Mouse (Mus musculus): ENCODE data around the gene Mab21l2. TPM values are rescaled to one million over a fixed set of nuclear protein-coding genes. Genes with fewer than 3 reads are reported as not detected.

Mab21l2 gene
- total and polyA plus RNA-seq, 3 experiments: 0.08 TPM; not detected in 2

- Histone ChIP-seq H3K9me3 (replicated peaks; ENCODE audit: low read length) (no peaks in the 10 kb centered on the region), H3K4me3 (replicated peaks in 1 of 3; ENCODE audit: low read depth in 2 of 3, low read length in 2 of 3, poor library complexity in 1 of 3) (no peak overlapping the region), H3K36me3 (replicated peaks in 1 of 2; ENCODE audit: control insufficient read depth in 1 of 2, insufficient read depth in 1 of 2, low read length in 1 of 2) (no peaks in the 10 kb centered on the region), H3K4me1 (ENCODE audit: control insufficient read depth in 1 of 2, insufficient read depth in 2 of 2) (peaks cover 0 to 14% of the 10 kb centered on the region in 2 experiments; a peak in 3 of 4 replicates), H3K79me2 (replicated peaks; ENCODE audit: control insufficient read depth, extremely low read depth, insufficient read depth, poor library complexity, severe bottlenecking) (no peaks in the 10 kb centered on the region), H3K9ac (ENCODE audit: insufficient read depth, low read depth) (no peak overlapping the region), H3K4me2 (ENCODE audit: insufficient read depth, low read depth, poor library complexity, severe bottlenecking) (no peak overlapping the region), H3K27ac (ENCODE audit: insufficient read depth, low read depth) (no peak overlapping the region), H3K27me3 (replicated peaks) (no peaks in the 10 kb centered on the region)
- in situ Hi-C loops (cut with MboI; ENCODE audit: low pct_ligation_motif_present, low pct_unique_long_range_greater_than_20kb, low sequenced_read_pairs) (no loop called here), dilution Hi-C loops (cut with MboI; ENCODE audit: extremely low pct_ligation_motif_present, extremely low pct_unique_long_range_greater_than_20kb, low sequenced_read_pairs) (no loop called here)
- TF ChIP-seq E2F4 (IDR thresholded peaks at IDR 0.05; ENCODE audit: insufficient replicate concordance, low read depth, low read length) (no peak), USF2 (conservative IDR thresholded peaks at IDR 0.05; ENCODE audit: low read depth, low read length) (no peak), NELFE (IDR thresholded peaks at IDR 0.05; ENCODE audit: low read depth, low read length) (no peak), EP300 (IDR thresholded peaks at IDR 0.05; ENCODE audit: low read length) (no peak), BHLHE40 (IDR thresholded peaks at IDR 0.05; ENCODE audit: low read depth, low read length) (no peak), MXI1 (IDR thresholded peaks at IDR 0.05; ENCODE audit: low read depth, low read length) (no peak), RCOR1 (conservative IDR thresholded peaks at IDR 0.05; ENCODE audit: low read depth, low read length) (no peak), MAFK (IDR thresholded peaks at IDR 0.05; ENCODE audit: insufficient replicate concordance, low read length) (no peak), KAT2A (IDR thresholded peaks at IDR 0.05; ENCODE audit: insufficient replicate concordance, low read length) (no peak), PAX5 (IDR thresholded peaks at IDR 0.05; ENCODE audit: low read length) (no peak), HCFC1 (IDR thresholded peaks at IDR 0.05; ENCODE audit: low read depth, low read length) (no peak), SMC3 (IDR thresholded peaks at IDR 0.05; ENCODE audit: low read depth, low read length) (no peak), MAZ (IDR thresholded peaks at IDR 0.05; ENCODE audit: low read depth, low read length) (no peak)
- DNase-seq (ENCODE audit: extremely low read depth): no peak
Measured at GRCm38 (mm10) chr3:86541074-86541614, 7.3 kb downstream of the Mab21l2 start.

DNA sequence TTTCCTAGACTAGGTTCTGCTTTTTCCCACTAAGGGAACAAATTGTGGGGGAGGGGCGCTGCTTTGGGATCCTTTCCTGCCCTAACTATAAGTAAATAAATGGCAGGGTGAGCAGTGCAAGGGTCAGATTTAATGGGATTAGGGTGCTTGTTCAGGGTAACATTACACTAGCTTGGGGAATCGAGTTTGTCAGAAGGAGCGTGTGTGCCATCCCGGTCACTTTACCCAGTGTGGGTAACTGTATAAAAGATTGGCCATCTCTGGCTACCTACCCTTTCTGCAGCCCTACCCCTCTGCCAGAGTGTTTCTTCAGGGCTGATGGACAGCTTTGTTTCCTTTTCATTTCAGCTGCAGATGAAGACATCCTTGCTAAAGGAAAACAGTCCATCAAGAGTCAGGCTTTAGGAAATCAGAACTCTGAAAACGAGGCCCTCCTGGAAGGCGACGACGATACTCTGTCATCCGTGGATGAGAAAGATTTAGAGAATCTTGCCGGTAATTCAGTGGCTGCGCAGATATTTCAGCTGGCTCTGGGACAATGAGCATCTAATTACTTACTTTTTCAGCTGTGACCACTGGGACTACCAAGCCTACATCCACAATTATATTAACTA lies 8.8 kb downstream of the Mab21l2 start:
- Histone ChIP-seq H3K27ac (ENCODE audit: insufficient read depth, low read depth) (no peak overlapping the region), H3K9ac (ENCODE audit: insufficient read depth, low read depth) (no peak overlapping the region), H3K9me3 (replicated peaks; ENCODE audit: low read length) (no peaks in the 10 kb centered on the region), H3K4me1 (ENCODE audit: control insufficient read depth in 1 of 2, insufficient read depth in 2 of 2) (peaks cover 0 to 14% of the 10 kb centered on the region in 2 experiments; a peak in 3 of 4 replicates), H3K36me3 (replicated peaks in 1 of 2; ENCODE audit: control insufficient read depth in 1 of 2, insufficient read depth in 1 of 2, low read length in 1 of 2) (no peaks in the 10 kb centered on the region), H3K79me2 (replicated peaks; ENCODE audit: control insufficient read depth, extremely low read depth, insufficient read depth, poor library complexity, severe bottlenecking) (no peaks in the 10 kb centered on the region), H3K27me3 (replicated peaks) (no peaks in the 10 kb centered on the region), H3K4me3 (replicated peaks in 1 of 3; ENCODE audit: low read depth in 2 of 3, low read length in 2 of 3, poor library complexity in 1 of 3) (no peak overlapping the region), H3K4me2 (ENCODE audit: insufficient read depth, low read depth, poor library complexity, severe bottlenecking) (no peak overlapping the region)
- no peak for TF ChIP-seq HCFC1 (IDR thresholded peaks at IDR 0.05; ENCODE audit: low read depth, low read length)
- TF ChIP-seq PAX5 (IDR thresholded peaks at IDR 0.05; ENCODE audit: low read length): no peak
- no peak for TF ChIP-seq USF1 (IDR thresholded peaks at IDR 0.05; ENCODE audit: low read depth, low read length)
- no peak for TF ChIP-seq MAX (IDR thresholded peaks at IDR 0.05; ENCODE audit: low read length)
- TF ChIP-seq NELFE (IDR thresholded peaks at IDR 0.05; ENCODE audit: low read depth, low read length): no peak
- no peak for TF ChIP-seq MEF2A (IDR thresholded peaks at IDR 0.05; ENCODE audit: borderline replicate concordance, low read depth, low read length)
- TF ChIP-seq ZC3H11A (IDR thresholded peaks at IDR 0.05; ENCODE audit: low read depth, low read length): no peak
- no peak for TF ChIP-seq SMC3 (IDR thresholded peaks at IDR 0.05; ENCODE audit: low read depth, low read length)
- dilution Hi-C loops (cut with MboI; ENCODE audit: extremely low pct_ligation_motif_present, extremely low pct_unique_long_range_greater_than_20kb, low sequenced_read_pairs) (no loop called here), in situ Hi-C loops (cut with MboI; ENCODE audit: low pct_ligation_motif_present, low pct_unique_long_range_greater_than_20kb, low sequenced_read_pairs) (no loop called here)
- no peak for DNase-seq (ENCODE audit: extremely low read depth)
